Mouse (Mus musculus): ENCODE measurements around the gene Vkorc1.

GRCm38 (mm10) chr7:127898179-127898956 lies 3.0 kb upstream of the Vkorc1 start:
- TF ChIP-seq CTCF (conservative IDR thresholded peaks at IDR 0.05; ENCODE audit: insufficient read depth, insufficient read length, low read depth, low read length) (no peak), POLR2A (IDR thresholded peaks at IDR 0.05; ENCODE audit: low read depth, low read length) (no peak)

All from kidney, adult 2 months (tissue).